Comparison of ENCODE assay signal across 8 mouse cellular contexts in genomic region chrX:152001182-152001684, GRCm38 (mm10). TPM values are rescaled to one million over a fixed set of nuclear protein-coding genes. Genes with fewer than 3 reads are reported as not detected.
DNase-seq lines count a peak whose midpoint lies in the region; ATAC-seq and TF ChIP-seq lines count a peak whose summit lies in the region.

No protein-coding gene starts in this region.

- peak overlapping the region; percentile 87 for H3K27ac ChIP-seq in gastrocnemius, adult 2 months
- no peak overlapping the region for H3K27ac ChIP-seq in ES-E14 (ENCODE audit: insufficient read depth, low read depth, low read length, poor library complexity, severe bottlenecking)
- peak overlapping the region; percentile 59 for H3K27ac ChIP-seq in heart, embryonic 16.5 days (ENCODE audit: low read length)
- H3K27ac ChIP-seq in macrophage = peak overlapping the region; percentile 34; the same call in 1 of the 2 replicates

- peaks cover 11% of the 10 kb centered on the region for H3K36me3 ChIP-seq in ES-E14 (ENCODE audit: control insufficient read depth, insufficient read depth, low read length, poor library complexity, severe bottlenecking)
- no peaks in the 10 kb centered on the region; the same call in 1 of the 2 replicates for H3K36me3 ChIP-seq in heart, embryonic 16.5 days (ENCODE audit: control insufficient read depth, insufficient read depth)
- no peaks in the 10 kb centered on the region for H3K36me3 ChIP-seq in macrophage (ENCODE audit: inconsistent target)

- peak overlapping the region; percentile 66 for H3K4me2 ChIP-seq in heart, embryonic 16.5 days (ENCODE audit: low read depth, low read length)

- ATAC-seq in heart, embryonic 16.5 days (replicated peaks; ENCODE audit: extremely low read depth, insufficient read depth, low FRiP score) = no peak

- peak overlapping the region; percentile 75 for H3K4me3 ChIP-seq in gastrocnemius, adult 2 months
- H3K4me3 ChIP-seq in ES-E14 (ENCODE audit: insufficient read depth in 1 of 2, low read depth in 1 of 2, low read length in 2 of 2, poor library complexity in 1 of 2, severe bottlenecking in 1 of 2) (peak overlapping the region; percentile 15 to 91; a peak in 3 of 4 replicates), macrophage (ENCODE audit: inconsistent target) (peak overlapping the region; percentile 51)
- H3K4me3 ChIP-seq in heart, embryonic 16.5 days (ENCODE audit: low read length) = peak overlapping the region; percentile 63

- peaks cover 0 to 2% of the 10 kb centered on the region in 2 experiments; a peak in 1 of 4 replicates for H3K4me1 ChIP-seq in ES-E14 (ENCODE audit: control insufficient read depth in 2 of 2, insufficient read depth in 2 of 2, low read length in 2 of 2, poor library complexity in 1 of 2)
- no peaks in the 10 kb centered on the region for H3K4me1 ChIP-seq in heart, embryonic 16.5 days (ENCODE audit: control insufficient read depth, insufficient read depth, low read length)

- H3K9ac ChIP-seq in ES-E14 (ENCODE audit: insufficient read depth, low read depth, low read length, poor library complexity, severe bottlenecking) = peak overlapping the region; percentile 54; the same call in 1 of the 2 replicates
- H3K9ac ChIP-seq in heart, embryonic 16.5 days (ENCODE audit: low read length) = peak overlapping the region; percentile 62

- H3K9me3 ChIP-seq in ES-E14 (ENCODE audit: control insufficient read depth, insufficient read depth, low read depth, low read length) = no peaks in the 10 kb centered on the region
- no peaks in the 10 kb centered on the region for H3K9me3 ChIP-seq in heart, embryonic 16.5 days (replicated peaks; ENCODE audit: control insufficient read depth, low read length)

- intact Hi-C loops in gastrocnemius, adult 2 months (cut with DNase I) = no loop called here

- H3K79me2 ChIP-seq in macrophage (ENCODE audit: inconsistent target) = no peaks in the 10 kb centered on the region

- TF ChIP-seq CTCF in gastrocnemius, adult 2 months (IDR thresholded peaks at IDR 0.05) = no peak

- 32% methylated on average over 9 of the region's 9 CpGs for WGBS in heart, embryonic 16.5 days
- 34% methylated on average over 9 of the region's 9 CpGs for WGBS in macrophage (ENCODE audit: missing documents)

- no peak for DNase-seq in gastrocnemius, adult 2 months
- no peak for DNase-seq in gastrocnemius, postnatal 25 days
- DNase-seq in ES-E14 (ENCODE audit: low read depth, low spot score) = no peak
- DNase-seq in adrenal gland, adult 18-20 months (ENCODE audit: low spot score in 2 of 2) = no peak
- no peak for DNase-seq in cerebellum, adult 18-20 months
- no peak for DNase-seq in embryo, embryonic 11 days

- in situ Hi-C loops in ES-E14 (cut with MboI; ENCODE audit: low sequenced_read_pairs in 2 of 2, unreplicated experiment in 2 of 2) = no loop called here

- peaks cover 8% of the 10 kb centered on the region; the same call in 1 of the 2 replicates for H3K27me3 ChIP-seq in heart, embryonic 16.5 days (ENCODE audit: control insufficient read depth, insufficient read depth, low read length)

TF ChIP-seq in ES-E14, 5 proteins besides CTCF, POLR2A, EP300 and RAD21:
- TF ChIP-seq HCFC1 (IDR thresholded peaks at IDR 0.05; ENCODE audit: borderline replicate concordance, insufficient read depth, low read length) (no peak), MAFK (IDR thresholded peaks at IDR 0.05; ENCODE audit: insufficient read depth, low read depth, low read length) (no peak), ZC3H11A (IDR thresholded peaks at IDR 0.05; ENCODE audit: borderline replicate concordance, low read depth, low read length) (no peak), CHD2 (IDR thresholded peaks at IDR 0.05; ENCODE audit: low read depth, low read length) (no peak), ZNF384 (IDR thresholded peaks at IDR 0.05; ENCODE audit: low read depth, low read length) (no peak)
TF ChIP-seq in ES-E14: peak in this region for 0.

RNA-seq across cellular contexts. Expression of gene Hsd17b10, which starts 0.4 kb away (rescaled TPM):
- 100 to 1,000 TPM in 1 of 2 experiments, 10 to 100 TPM in 1; 78.0 to 122 TPM for total RNA-seq in gastrocnemius, adult 2 months (2021)
- total RNA-seq in gastrocnemius, postnatal 25 days (2021) = 10 to 100 TPM; 73.0 to 91.1 TPM
- total RNA-seq in ES-E14 (2012; rRNA removed) = 69.9 and 92.3 TPM in 2 replicates
- 221 and 234 TPM in 2 replicates for polyA plus RNA-seq in heart, embryonic 16.5 days (2015; fragmentation: Nextera tagmentation; extraction: Ambion mirVana)
- 10 to 100 TPM in 2 of 26 experiments, 1 to 10 TPM in 23, not detected in 1; 1.1 to 19.2 (median 3.1) TPM for total RNA-seq in macrophage (2018; cell fraction: chromatin; rRNA removed)
- 10 to 100 TPM; 37.5 to 75.7 (median 48.8) TPM for total RNA-seq in macrophage (2018; cell fraction: cytosol; rRNA removed)
- 10 to 100 TPM in 10 of 26 experiments, 1 to 10 TPM in 16; 3.3 to 15.4 (median 9.5) TPM for total RNA-seq in macrophage (2018; cell fraction: nucleus; rRNA removed)
- 54.2 to 72.9 TPM (median 55.0 TPM) in 3 replicates for polyA plus RNA-seq in macrophage (2018)
- 100 to 1,000 TPM; 154 to 163 TPM for total RNA-seq in adrenal gland, adult 18-20 months (2021)

RNA-seq across cellular contexts. Expression of gene Ribc1, which starts 14.9 kb away (rescaled TPM):
- under 1 TPM; 0.31 to 0.43 TPM for total RNA-seq in gastrocnemius, adult 2 months (2021)
- total RNA-seq in gastrocnemius, postnatal 25 days (2021) = under 1 TPM; 0.18 to 0.59 TPM
- 5.0 and 6.8 TPM in 2 replicates for total RNA-seq in ES-E14 (2012; rRNA removed)
- 2.4 and 4.2 TPM in 2 replicates for polyA plus RNA-seq in heart, embryonic 16.5 days (2015; fragmentation: Nextera tagmentation; extraction: Ambion mirVana)
- total RNA-seq in macrophage (2018; cell fraction: chromatin; rRNA removed) = 10 to 100 TPM in 1 of 26 experiments, 1 to 10 TPM in 5, under 1 TPM in 9, not detected in 11; 0.33 to 11.1 (median 0.94) TPM
- 1 to 10 TPM in 12 of 26 experiments, under 1 TPM in 14; 0.43 to 4.4 (median 0.98) TPM for total RNA-seq in macrophage (2018; cell fraction: cytosol; rRNA removed)
- 1 to 10 TPM in 10 of 26 experiments, under 1 TPM in 8, not detected in 8; 0.32 to 8.5 (median 1.1) TPM for total RNA-seq in macrophage (2018; cell fraction: nucleus; rRNA removed)
- 0.48 to 1.7 TPM (median 1.4 TPM) in 3 replicates for polyA plus RNA-seq in macrophage (2018)
- 1 to 10 TPM in 1 of 2 experiments, under 1 TPM in 1; 0.90 to 1.5 TPM for total RNA-seq in adrenal gland, adult 18-20 months (2021)

RNA-seq across cellular contexts. Expression of gene Smc1a, which starts 15.0 kb away (rescaled TPM):
- total RNA-seq in gastrocnemius, adult 2 months (2021) = 10 to 100 TPM; 18.9 to 20.5 TPM
- total RNA-seq in gastrocnemius, postnatal 25 days (2021) = 10 to 100 TPM; 18.4 to 18.5 TPM
- 61.3 and 63.5 TPM in 2 replicates for total RNA-seq in ES-E14 (2012; rRNA removed)
- polyA plus RNA-seq in heart, embryonic 16.5 days (2015; fragmentation: Nextera tagmentation; extraction: Ambion mirVana) = 67.5 and 83.4 TPM in 2 replicates
- 100 to 1,000 TPM in 22 of 26 experiments, 10 to 100 TPM in 4; 69.5 to 208 (median 125) TPM for total RNA-seq in macrophage (2018; cell fraction: chromatin; rRNA removed)
- total RNA-seq in macrophage (2018; cell fraction: cytosol; rRNA removed) = 10 to 100 TPM; 29.8 to 48.9 (median 40.1) TPM
- 100 to 1,000 TPM in 4 of 26 experiments, 10 to 100 TPM in 22; 42.5 to 119 (median 69.1) TPM for total RNA-seq in macrophage (2018; cell fraction: nucleus; rRNA removed)
- polyA plus RNA-seq in macrophage (2018) = 40.1 to 97.8 TPM (median 50.7 TPM) in 3 replicates
- total RNA-seq in adrenal gland, adult 18-20 months (2021) = 10 to 100 TPM; 43.3 to 52.4 TPM
